Mouse (Mus musculus) adrenal gland, adult (tissue): Measurements from ENCODE around the gene AC140267.1.

Source experiments
- DNase-seq, 2 experiments: peaks; one replicate each; pipeline ENCODE4 v3.0.0; 2022 to 2023; ENCODE audit warnings: low spot score in 1 of 2; ENCODE audit not compliant: inconsistent age in 2 of 2

The AC140267.1 gene

DNA sequence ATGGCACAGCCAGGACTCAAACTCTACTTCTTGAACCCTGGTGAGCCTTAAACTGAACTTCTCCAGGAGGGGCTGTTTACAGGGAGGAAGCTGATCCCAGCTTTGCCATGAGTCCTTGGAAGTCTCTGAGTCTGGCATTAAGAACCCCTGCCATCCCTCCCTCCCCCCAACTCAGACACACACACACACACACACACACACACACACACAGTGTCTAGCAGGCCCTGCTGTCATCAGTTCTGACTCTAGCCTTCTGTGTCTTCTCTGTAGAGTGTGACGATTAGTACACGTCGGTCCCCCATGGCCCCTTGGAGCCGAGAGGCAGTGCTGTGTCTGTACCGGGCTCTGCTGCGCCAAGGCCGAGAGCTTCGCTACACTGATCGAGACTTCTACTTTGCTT lies at the start of gene AC140267.1:
AC140267.1 (plus strand) TSS at position 301 of the 400 bp plus-strand sequence.
- no peak for DNase-seq

DNA sequence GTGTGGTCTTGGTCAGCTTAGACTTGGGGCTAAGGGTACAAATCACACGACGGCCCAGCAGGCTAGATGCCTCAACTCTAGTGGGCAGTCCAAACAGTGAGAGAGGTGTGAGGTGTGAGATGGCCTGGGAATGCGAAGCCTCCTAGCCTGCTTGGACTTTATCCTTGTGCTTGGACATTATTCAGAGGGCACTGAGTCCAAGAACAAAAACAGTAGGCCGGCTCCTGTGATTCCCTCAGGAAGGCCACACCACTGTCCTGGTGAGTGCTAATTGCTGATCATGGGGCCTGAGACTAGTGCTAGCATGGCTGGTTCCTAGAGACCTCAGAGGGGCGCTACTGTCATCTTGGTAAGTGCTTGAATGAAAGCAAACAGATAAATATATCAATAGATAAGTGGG lies 46.7 kb upstream of the AC140267.1 start:
- no peak for DNase-seq

DNA sequence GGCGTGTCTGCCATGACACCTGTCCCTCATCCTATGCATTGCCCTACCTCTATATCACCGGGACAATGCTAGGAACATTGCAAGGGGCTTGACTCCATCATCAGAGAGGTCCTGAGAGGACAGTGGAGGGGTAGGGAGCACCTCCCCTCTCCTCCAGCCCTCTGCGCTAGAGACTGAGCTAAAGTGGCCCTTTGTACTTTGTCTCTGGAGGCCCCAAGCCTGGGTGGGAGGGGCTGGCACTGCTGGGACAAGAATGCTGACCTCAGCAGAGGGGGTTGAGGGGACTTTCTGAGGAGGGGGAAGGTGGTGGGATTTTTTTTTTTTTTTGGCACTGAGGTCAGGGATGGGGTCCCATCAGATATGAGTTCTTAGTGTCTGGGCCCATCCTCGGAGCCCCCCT lies 45.6 kb upstream of the AC140267.1 start:
- no peak for DNase-seq

DNA sequence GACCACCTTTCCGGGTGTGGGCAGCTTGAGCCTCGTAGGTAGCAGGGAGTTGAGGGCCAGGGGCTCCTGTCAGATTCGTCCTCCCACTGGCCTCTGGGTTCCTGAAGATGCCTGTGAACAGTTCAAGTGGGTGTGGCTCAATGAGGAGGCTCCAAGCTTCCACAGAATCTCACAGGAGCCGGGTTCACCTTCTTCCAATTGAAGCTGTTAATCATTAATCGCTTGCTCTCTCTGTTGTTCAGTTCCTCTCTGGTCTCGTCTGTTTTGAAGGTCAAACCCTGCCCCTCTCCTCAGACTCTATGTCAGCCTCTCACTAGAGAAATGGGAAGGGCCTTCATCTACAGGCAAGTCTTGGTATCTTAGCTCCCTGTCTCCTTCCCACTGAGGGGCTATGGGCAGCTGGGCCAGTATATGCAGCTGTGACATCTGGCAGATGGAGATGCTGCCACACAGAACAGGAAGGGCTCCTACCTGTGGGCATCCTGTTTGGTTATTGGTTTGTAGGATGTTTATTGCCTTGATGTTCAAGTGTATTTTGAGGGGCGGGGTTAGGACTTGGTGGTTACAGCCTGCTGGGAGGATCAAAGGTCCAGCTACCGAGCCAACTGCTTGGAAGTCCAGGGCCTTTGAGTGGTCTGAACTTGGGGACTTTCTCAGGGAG lies 43.9 kb upstream of the AC140267.1 start:
- no peak for DNase-seq

DNA sequence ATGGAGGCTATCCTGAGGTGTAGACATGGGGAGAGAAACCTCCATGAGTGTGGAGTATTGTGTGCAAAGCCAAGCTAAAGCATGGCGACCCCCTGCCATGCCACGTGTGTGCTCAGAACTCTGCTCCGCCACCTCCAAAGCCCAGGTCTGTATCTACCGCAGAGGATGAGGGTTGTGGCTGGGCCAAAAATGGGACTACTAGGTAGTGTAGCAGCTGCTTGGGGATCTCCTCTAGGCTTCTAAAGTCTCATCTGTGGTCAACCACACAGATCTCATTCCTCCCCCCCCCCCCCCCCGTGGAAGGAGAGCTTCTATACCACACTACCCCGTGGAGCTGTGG lies 43.4 kb upstream of the AC140267.1 start:
- no peak for DNase-seq

DNA sequence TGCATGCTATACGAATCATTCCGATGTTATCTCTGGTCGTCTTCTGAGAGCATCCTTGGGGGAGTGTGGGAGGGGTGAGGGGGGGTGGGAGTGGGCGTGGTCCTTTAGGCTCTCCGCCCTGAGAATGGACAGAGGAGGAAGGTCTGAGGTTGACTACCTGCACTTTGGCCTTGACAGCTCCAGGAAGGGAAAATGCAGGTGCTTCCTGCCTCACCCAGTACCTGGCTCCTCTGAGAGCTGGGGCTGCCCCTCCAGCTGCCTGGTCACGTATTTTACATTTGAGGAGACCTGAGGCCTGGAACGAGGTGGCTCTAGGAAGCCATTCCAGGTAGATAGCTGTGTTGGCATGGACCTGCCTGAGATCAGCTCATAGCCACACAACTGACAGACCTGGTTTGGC lies 42.8 kb upstream of the AC140267.1 start:
- DNase-seq, result no peak

DNA sequence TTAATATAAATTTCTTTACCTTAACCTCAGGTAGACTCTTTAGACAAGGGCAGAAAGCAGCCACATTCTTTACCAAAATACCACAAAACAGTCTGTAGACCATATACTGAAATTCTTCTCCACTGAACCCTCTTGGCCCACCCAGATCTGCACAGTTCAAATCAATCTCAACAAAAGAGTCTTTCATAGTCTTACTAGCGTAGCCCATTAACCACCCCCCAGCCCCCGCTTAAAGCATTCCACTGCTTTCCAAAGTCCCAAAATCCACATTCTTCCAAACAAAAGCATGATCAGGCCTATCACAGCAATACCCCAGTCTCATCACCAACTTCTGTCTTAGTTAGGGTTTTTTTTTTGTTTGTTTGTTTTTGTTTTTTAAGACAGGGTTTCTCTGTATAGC lies 36.1 kb upstream of the AC140267.1 start:
- DNase-seq, result no peak

DNA sequence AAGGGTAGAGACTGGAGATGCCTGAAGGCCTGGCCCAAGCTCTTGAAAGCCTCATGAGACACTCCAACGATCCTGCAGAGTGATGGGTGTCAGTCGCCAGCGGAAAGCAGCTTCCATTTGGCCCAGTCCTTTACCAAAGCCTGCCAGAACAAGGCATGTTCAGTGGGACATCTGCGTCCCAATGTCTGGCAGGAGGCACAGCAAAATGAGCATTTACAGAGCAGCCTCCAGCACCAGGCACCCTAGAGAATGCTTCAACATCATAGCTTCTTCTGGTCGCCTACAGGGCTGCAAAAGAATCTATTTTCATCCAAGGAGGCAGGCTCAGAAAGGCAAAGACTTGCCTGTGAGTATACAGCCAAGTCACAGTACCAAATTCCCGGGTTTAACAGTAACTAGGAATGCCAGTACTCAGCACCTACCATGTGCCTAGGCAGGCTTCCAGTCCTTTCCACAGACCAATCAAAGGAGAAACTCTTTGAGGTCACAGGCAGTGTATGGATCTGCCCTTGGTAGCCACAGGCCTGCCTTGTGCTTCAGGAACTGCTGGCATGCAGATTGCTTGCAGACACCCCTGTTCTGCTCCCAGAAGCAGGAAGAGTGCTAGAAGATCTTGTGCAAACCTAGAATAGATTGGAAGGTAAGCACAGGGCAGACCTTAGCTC lies 33.4 kb upstream of the AC140267.1 start:
- DNase-seq, result no peak

DNA sequence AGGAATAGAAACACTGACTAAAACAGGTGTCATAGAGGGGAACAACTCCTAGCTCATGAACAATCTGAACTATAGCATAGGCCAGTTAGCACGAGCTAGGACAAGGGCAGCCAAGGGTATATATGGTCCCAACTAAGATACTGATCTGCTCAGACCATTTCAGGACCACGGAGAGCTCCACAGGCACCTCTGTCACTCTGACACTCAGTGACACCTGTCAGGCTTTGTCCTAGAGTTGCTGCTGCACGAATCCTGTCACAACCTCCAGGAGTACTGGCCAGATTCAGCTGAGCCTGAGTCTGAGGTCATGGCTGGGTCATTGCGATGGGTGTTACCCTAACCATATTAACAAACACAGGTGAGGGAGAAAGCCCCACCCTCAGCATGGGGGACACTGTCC lies 32.2 kb upstream of the AC140267.1 start:
- no peak for DNase-seq

DNA sequence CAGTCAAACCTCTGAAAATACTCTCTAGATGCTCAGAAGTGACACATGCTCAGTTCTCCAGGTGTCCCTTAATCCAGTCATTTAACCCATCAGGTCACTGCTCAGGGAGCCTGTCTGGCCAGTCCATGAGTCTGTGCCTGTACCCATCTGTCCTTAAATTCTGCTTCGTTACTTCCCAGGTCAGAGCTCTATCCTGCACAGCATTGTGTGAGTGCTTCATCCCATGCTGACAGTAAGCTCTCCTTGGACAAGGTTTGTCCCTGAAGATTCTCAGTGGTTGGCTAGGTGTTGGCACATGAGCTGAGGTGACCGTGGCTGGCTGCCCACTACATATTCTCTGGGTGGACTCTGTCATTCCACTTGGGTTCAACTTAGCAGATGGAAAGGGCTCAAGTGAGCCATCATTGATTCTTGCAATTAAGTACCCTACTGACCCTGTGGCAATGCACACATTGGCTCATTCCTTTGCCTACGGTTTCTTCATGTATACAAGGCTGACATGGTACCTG lies 29.5 kb upstream of the AC140267.1 start:
- DNase-seq, result no peak

DNA sequence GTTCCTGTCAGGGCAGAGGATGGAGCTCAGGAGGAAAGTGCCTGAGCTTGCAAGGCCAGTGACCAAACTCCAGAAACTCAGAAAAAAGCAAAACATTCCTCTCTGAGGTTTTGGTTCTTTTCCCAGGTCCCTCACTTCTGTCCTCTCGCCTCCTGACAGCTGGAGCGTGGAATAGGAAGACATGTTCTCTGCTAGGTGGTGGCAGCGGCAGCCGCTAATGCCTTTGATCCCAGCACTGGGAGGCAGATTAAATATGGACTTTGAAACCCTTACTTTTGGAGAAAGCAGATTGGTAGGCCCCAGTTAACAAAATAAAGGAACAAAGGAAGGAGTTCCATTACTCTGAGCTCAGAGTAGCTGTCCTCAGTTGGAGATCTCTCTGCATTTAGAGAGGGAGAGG lies 27.2 kb upstream of the AC140267.1 start:
- no peak for DNase-seq

DNA sequence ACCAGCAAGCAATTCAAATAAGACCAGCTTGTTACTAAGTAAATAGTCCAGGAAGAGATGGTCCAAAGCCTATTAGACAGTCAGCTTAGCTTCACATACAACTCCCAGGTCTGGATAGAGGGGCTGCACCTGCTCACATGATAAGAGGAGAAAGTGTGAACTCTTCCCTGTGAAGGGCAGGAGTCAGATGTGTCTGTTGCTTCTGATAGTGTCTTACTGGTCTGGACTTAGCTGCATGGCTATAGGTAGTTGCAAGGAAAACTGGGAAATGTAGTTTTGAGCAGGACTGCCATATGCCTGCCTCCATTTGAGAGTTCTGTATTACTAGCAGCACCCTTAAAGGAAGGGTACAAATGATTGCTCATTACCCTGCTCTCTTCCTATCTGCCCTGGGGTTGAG lies 21.9 kb upstream of the AC140267.1 start:
- DNase-seq, result no peak

DNA sequence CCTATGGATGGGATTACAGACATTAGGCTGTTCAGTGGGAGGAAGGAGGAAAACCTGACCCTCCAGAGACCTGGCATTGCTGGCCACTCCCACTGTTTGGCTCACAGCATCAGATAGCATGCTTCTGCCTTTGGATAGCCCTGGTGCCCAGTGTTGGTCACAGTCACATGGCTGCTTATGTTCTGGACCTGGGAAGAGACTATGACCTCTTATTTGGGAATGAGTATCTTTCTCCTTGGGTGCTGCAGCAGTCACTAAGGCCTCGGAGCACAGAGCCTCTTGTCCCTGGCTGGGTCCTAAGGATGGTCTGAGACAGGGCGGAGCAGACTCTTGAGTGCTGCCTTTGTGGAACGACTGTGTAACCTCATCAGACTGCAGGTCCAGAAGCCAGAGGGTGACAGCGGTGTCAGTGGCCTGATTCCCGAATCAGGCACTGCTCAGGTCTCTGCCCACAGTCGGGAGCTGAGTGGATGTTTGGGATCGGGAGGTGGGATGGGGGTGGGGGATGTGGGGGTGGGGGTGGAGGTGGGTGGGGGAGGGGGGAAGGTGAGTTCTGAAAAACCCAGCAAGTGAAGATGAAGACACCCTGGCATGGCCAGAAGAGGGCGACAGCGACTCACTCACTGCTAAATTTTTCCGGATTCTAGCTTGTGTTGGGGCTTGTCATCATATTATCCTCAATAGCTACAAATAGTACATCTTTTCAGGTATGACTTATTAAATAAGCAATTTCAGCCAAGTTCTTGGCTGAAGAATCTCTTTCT lies 19.7 kb upstream of the AC140267.1 start:
- DNase-seq, result peak in 1 of 2 experiments; percentile 63

DNA sequence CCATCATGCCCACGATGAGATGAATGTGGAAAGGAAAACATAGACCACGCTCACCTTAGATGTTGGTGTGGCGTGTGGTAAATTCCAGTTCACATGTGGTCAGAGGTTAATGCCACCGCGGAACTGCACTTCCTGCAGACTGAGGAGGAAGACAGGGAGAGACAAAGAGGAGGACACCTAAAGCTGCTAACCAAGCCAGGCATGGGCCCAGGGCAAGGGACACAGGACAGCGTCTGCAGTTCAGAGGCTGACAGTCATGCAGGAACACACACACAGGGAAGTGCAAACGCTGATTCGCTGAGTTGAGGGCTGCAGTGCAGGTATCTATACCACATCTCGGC lies 19.2 kb upstream of the AC140267.1 start:
- DNase-seq, result no peak

DNA sequence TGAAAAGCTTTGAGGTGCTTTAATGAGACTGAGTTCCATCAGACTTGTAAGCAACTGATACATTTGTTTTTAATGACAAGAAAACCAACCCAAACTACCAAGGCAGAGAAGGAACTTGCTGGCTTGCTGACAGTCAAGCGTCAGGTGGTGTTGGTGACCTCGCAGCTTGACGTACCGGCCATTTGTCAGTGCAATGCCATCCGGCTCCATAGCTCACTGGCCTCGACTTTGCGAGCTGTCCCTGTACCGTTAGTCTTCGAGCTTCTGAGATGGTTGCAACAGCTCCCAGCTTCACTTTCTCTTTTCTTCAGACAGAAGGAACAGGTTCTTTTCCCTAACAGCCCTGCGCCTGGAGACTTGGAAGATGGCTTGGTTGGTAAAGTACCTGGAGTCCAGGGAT lies 18.2 kb upstream of the AC140267.1 start:
- DNase-seq, result peak; percentile 42 to 66

DNA sequence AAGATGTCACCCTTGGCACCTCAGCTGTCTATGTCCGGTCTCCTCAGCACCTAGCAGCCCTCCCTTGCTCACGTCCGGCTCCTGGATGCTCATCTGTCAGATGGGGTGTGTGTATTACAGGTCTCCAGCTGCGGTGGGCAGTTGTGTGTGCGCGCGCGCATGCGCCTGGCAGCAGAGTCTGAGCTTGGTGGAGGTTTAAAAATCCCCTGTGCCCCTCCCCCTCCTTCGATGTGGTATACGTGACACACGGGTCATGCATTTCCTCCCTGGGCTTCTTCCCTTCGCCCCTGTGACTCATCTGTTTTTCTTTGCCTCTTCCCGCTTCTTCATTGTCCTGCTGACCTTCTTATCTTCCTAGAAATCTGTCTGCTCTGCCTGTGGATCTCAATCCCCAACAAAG lies 16.4 kb upstream of the AC140267.1 start:
- DNase-seq, result peak; percentile 34 to 57

DNA sequence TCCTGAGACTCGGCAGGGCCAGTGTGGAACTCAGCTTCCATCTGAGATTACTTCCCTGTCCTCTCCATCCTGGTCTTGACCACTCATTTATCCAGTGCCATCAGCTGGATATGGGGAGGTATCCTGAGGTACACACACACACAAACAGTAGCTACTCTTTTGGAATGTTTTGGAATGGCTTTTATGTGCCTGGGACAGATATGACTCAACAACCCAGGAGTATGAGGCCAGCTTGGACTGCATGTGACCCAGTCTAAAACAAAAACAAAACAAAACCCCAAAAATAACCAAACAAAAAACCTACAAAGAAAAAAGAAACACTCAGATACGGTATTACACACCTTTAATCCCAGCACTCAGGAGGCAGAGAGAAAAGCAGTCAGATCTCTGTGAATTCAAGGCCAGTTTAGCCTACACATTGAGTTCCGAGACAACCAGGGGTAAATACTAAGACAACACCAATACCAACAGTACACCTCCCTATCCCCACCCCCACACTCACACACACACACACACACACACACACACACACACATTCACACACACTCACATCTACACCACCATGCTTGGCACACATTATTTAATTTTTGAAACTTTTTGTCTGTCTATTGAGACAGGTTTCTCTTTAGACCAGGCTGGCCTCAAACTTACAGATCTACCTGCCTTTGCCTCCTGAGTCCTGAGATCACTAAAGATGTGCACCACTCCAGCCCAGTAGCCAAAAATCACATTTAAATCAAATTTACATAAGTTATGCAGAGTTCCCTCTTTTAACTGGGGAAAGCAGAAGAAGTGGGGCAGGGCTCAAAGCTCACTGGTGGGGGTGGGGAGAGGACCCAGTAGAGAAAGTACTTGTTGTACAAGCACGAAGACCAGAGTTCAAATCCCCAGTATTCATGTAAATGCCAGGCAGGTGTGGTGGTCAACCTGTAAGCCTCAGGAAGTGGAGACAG lies 15.7 kb upstream of the AC140267.1 start:
- DNase-seq, result no peak

DNA sequence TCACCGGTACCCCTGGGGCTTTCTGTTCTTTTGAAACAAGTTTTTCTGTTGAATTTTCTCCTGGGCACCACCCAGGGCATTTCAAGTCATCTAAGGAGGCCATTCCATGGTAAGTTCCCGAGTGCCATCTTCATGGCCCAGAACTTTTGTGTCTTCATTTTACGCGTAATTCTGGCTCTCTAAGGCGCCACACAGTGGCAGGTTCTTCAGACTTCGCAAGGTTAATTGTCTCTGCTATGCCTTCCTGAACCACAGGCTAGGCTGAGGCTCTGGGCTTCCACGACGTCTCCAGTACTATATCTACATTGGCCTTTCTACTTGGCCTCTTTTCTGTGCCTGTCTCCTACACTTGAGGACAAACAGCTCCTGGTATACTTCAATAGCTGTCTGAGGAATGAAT lies 14.6 kb upstream of the AC140267.1 start:
- DNase-seq, result no peak

DNA sequence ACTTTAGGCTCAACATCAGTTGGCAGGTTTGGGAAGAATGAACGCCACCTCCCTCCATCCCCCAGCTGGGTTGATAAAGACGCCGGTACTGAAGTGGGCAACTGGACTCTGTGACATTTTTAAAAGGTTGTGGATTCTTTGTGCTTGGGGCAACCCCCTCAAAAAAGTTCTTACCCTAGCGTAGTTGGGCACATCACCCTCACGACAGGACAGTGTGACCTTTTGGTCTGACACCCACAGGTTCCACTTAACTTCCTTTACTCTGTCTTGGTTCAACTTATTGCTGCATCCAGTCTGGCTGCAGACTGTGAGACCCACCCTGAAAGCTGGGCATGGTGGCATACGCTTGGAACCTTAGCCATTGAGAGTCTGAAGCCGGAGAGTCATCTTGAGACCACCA lies 11.9 kb upstream of the AC140267.1 start:
- no peak for DNase-seq

DNA sequence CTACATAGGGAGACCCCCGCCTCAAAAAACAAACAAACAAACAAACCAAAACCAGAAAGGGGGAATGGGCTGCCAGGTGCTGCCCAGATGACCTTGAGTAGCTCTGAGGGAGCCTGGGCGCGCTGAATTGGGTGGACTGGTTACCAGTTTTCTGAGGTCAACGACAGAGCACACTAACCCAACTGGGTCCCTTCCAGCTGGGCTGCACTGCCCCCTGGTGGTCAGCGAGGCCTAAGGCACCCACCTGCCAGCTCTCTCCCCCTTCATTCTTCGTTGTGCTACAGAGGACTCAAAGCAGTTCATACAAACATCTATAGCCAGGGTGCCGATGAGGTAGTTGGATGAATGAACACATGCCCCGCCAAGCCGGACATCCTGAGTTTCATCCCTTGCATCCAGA lies 10.4 kb upstream of the AC140267.1 start:
- DNase-seq, result peak; percentile 82 to 92

DNA sequence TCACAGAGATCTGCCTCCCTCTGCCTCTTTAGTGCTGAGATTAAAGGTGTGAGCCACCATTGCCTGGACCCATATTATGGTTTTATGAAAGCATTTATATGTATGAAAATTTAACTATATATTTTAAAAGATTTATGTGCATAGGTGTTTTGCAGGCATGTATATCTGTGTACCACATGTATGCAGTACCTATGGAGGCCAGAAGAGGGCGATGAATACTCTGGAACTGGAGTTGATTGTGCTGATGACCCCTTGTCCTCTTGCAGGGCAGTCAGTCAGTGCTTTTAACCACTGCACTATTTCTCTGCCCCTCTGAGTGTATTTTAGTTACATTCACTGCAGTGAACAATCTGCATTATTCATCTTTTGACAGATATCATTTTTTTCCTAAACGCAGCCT lies 9.8 kb upstream of the AC140267.1 start:
- DNase-seq, result peak; percentile 60 to 83
